Mouse (Mus musculus) hindbrain, embryonic 14.5 days (tissue): ENCODE results near the gene Dazl. TPM values are rescaled to one million over a fixed set of nuclear protein-coding genes. Genes with fewer than 3 reads are reported as not detected.
A peak's percentile ranks its signal among the peaks of the same experiment; 100 is the strongest.
"Not testable (repeated sequence)": the region's sequence is repeated elsewhere in the genome, so short reads cannot be mapped to it uniquely, and the experiment has no call there.

ENCODE experiments used
- ATAC-seq: fragments of 200-750 bp; cut with Nextera tagmentation; 2 replicates; pipeline ENCODE4 v1.8.0; 2017; ENCODE audit warnings: moderate number of reproducible peaks, mild to moderate bottlenecking, moderate TSS enrichment, moderate library complexity; ENCODE audit not compliant: low FRiP score
- DNase-seq: peaks from one replicate; pipeline ENCODE4 v3.0.0-alpha.2; 2015; ENCODE audit warnings: low spot score
- H3K27ac ChIP-seq: fragments of 300-500 bp; sonication (generic); 2 replicates; pipeline ENCODE4 v1.5.1; 2014; ENCODE audit warnings: mild to moderate bottlenecking, moderate library complexity
- H3K27me3 ChIP-seq: fragments of 300-500 bp; sonication (generic); 2 replicates; pipeline ENCODE4 v1.6.1; 2014; ENCODE audit warnings: mild to moderate bottlenecking, low read length, mixed read lengths; ENCODE audit not compliant: control insufficient read depth, insufficient read depth
- H3K36me3 ChIP-seq: fragments of 300-500 bp; sonication (generic); replicated peaks from 2 replicates; pipeline ENCODE4 v1.6.1; 2014; ENCODE audit not compliant: control insufficient read depth, insufficient read depth
- H3K4me1 ChIP-seq: fragments of 300-500 bp; sonication (generic); replicated peaks from 2 replicates; pipeline ENCODE4 v1.6.1; 2014; ENCODE audit warnings: antibody characterized with exemption, low read length, mixed read lengths; ENCODE audit not compliant: control insufficient read depth, insufficient read depth
- H3K4me2 ChIP-seq: fragments of 300-500 bp; sonication (generic); replicated peaks from 2 replicates; pipeline ENCODE4 v1.6.1; 2014; ENCODE audit warnings: mild to moderate bottlenecking, moderate library complexity
- H3K4me3 ChIP-seq: fragments of 300-500 bp; sonication (generic); replicated peaks from 2 replicates; pipeline ENCODE4 v1.5.1; 2014; ENCODE audit warnings: mild to moderate bottlenecking, low read length
- H3K9ac ChIP-seq: fragments of 300-500 bp; sonication (generic); 2 replicates; pipeline ENCODE4 v1.6.1; 2014
- H3K9me3 ChIP-seq: fragments of 300-500 bp; sonication (generic); 2 replicates; pipeline ENCODE4 v1.6.1; 2016; ENCODE audit warnings: low read length; ENCODE audit not compliant: control insufficient read depth
- WGBS: fragments of 180-500 bp; shearing (Covaris S2); extraction: QIAGEN DNeasy Blood & Tissue Kit; methylation state at CpG from one replicate; pipeline ENCODE4 v1.1.7; 2014; 5-methylcytosine and 5-hydroxymethylcytosine counted together
- polyA plus RNA-seq: library from polyadenylated mRNA; unstranded; fragments of >200 nt; fragmentation: Nextera tagmentation; extraction: Ambion mirVana; gene quantifications from 2 replicates; pipeline ENCODE4 v1.2.1, GENCODE M21; 2014

Gene Dazl
- polyA plus RNA-seq, 1 experiment from 2014 or later: 0.32 TPM

- no peak for DNase-seq
- Histone ChIP-seq H3K9ac (no peak overlapping the region), H3K4me2 (no peak overlapping the region), H3K27me3 (no peaks in the 10 kb centered on the region), H3K9me3 (peaks cover 13% of the 10 kb centered on the region), H3K4me3 (no peak overlapping the region), H3K36me3 (no peaks in the 10 kb centered on the region), H3K4me1 (no peaks in the 10 kb centered on the region), H3K27ac (no peak overlapping the region)
- no peak for ATAC-seq
- 86% methylated on average over 12 of the region's 12 CpGs for WGBS
Observed at GRCm38 (mm10) chr17:50294726-50295125, 1.3 kb upstream of the Dazl start.

- DNase-seq: peak; percentile 87
- Histone ChIP-seq H3K36me3 (no peaks in the 10 kb centered on the region), H3K9me3 (peaks cover 13% of the 10 kb centered on the region), H3K27ac (peak overlapping the region; percentile 48), H3K9ac (peak overlapping the region; percentile 62), H3K4me1 (no peaks in the 10 kb centered on the region), H3K27me3 (no peaks in the 10 kb centered on the region), H3K4me3 (peak overlapping the region; percentile 37), H3K4me2 (peak overlapping the region; percentile 54)
- WGBS: 5% methylated on average over 45 of the region's 57 CpGs
- ATAC-seq: peak; percentile 94
Observed at GRCm38 (mm10) chr17:50292661-50293171, 720 bp downstream of the Dazl start.

GRCm38 (mm10) chr17:50291485-50292200 is 1.8 kb downstream of the Dazl start:
- DNase-seq: peak; percentile 84
- WGBS: 22% methylated on average over 3 of the region's 3 CpGs

GRCm38 (mm10) chr17:50284845-50285244 is 8.6 kb downstream of the Dazl start:
- WGBS: 72% methylated on average over 6 of the region's 6 CpGs
- DNase-seq: no peak
- Histone ChIP-seq H3K27me3 (no peaks in the 10 kb centered on the region), H3K9me3 (no peaks in the 10 kb centered on the region), H3K4me2 (no peak overlapping the region), H3K9ac (no peak overlapping the region), H3K27ac (no peak overlapping the region), H3K4me3 (no peak overlapping the region), H3K36me3 (no peaks in the 10 kb centered on the region), H3K4me1 (no peaks in the 10 kb centered on the region)
- ATAC-seq: no peak

More at GRCm38 (mm10) chr17:50291485-50292200, 1.8 kb downstream of the Dazl start:
- Histone ChIP-seq H3K4me1 (no peaks in the 10 kb centered on the region), H3K9me3 (peaks cover 13% of the 10 kb centered on the region), H3K27ac (no peak overlapping the region), H3K4me3 (no peak overlapping the region), H3K36me3 (no peaks in the 10 kb centered on the region), H3K4me2 (no peak overlapping the region), H3K27me3 (no peaks in the 10 kb centered on the region), H3K9ac (no peak overlapping the region)
- no peak for ATAC-seq

- H3K4me1 ChIP-seq, H3K9me3 ChIP-seq, H3K4me2 ChIP-seq, H3K27ac ChIP-seq, ATAC-seq, H3K4me3 ChIP-seq, H3K9ac ChIP-seq, H3K27me3 ChIP-seq, H3K36me3 ChIP-seq, DNase-seq: not testable (repeated sequence)
- WGBS: 77% methylated on average over 4 of the region's 4 CpGs
Observed at GRCm38 (mm10) chr17:50261615-50262014, 31.8 kb downstream of the Dazl start.

GRCm38 (mm10) chr17:50260856-50261255 is 32.6 kb downstream of the Dazl start:
- Histone ChIP-seq H3K27me3 (no peaks in the 10 kb centered on the region), H3K4me1 (no peaks in the 10 kb centered on the region), H3K27ac (no peak overlapping the region), H3K9ac (no peak overlapping the region), H3K9me3 (no peaks in the 10 kb centered on the region; the same call in 1 of the 2 replicates), H3K4me3 (no peak overlapping the region), H3K4me2 (no peak overlapping the region), H3K36me3 (no peaks in the 10 kb centered on the region)
- 92% methylated on average over 6 of the region's 6 CpGs for WGBS
- DNase-seq: no peak
- no peak for ATAC-seq

GRCm38 (mm10) chr17:50246605-50247004 is 46.8 kb downstream of the Dazl start:
- H3K36me3 ChIP-seq: no peaks in the 10 kb centered on the region
- 82% methylated on average over 6 of the region's 6 CpGs for WGBS
- H3K4me1 ChIP-seq: no peaks in the 10 kb centered on the region
- no peaks in the 10 kb centered on the region for H3K27me3 ChIP-seq
- DNase-seq (no peak), ATAC-seq (no peak)
- H3K9ac ChIP-seq: no peak overlapping the region
- H3K9me3 ChIP-seq: 0 out of 2 replicates have a peak, but pooled peaks cover 4% of the 10 kb centered on the region
- no peak overlapping the region for H3K27ac ChIP-seq
- H3K4me3 ChIP-seq: no peak overlapping the region
- H3K4me2 ChIP-seq: no peak overlapping the region

- Histone ChIP-seq H3K36me3 (no peaks in the 10 kb centered on the region), H3K4me3 (no peak overlapping the region), H3K27ac (no peak overlapping the region), H3K4me2 (no peak overlapping the region), H3K4me1 (no peaks in the 10 kb centered on the region), H3K27me3 (no peaks in the 10 kb centered on the region), H3K9ac (no peak overlapping the region), H3K9me3 (0 out of 2 replicates have a peak, but pooled peaks cover 4% of the 10 kb centered on the region)
- 59% methylated on average over 4 of the region's 4 CpGs for WGBS
- ATAC-seq: no peak
- DNase-seq: no peak
Observed at GRCm38 (mm10) chr17:50244675-50245074, 48.8 kb downstream of the Dazl start.

GRCm38 (mm10) chr17:50243326-50243725 is 50.1 kb downstream of the Dazl start:
- no peak for DNase-seq
- H3K4me3 ChIP-seq: no peak overlapping the region
- ATAC-seq: no peak
- no peaks in the 10 kb centered on the region for H3K36me3 ChIP-seq
- no peak overlapping the region for H3K4me2 ChIP-seq
- no peak overlapping the region for H3K9ac ChIP-seq
- H3K27me3 ChIP-seq: no peaks in the 10 kb centered on the region
- 90% methylated on average over 11 of the region's 11 CpGs for WGBS
- H3K27ac ChIP-seq: no peak overlapping the region
- H3K4me1 ChIP-seq: no peaks in the 10 kb centered on the region
- 0 out of 2 replicates have a peak, but pooled peaks cover 2% of the 10 kb centered on the region for H3K9me3 ChIP-seq
